Mouse (Mus musculus) forebrain, embryonic 14.5 days (tissue): ENCODE measurements at regions not wholly inside any gene's neighbourhood (a gene's known extent, or its start where the extent isn't known, plus 50 kb on each side); places are given as distances from the start of the nearest gene placed in this dataset.
A peak's percentile ranks its signal among the peaks of the same experiment; 100 is the strongest.
"Not testable (repeated sequence)": the region's sequence is repeated elsewhere in the genome, so short reads cannot be mapped to it uniquely, and the experiment has no call there.

Source experiments
- ATAC-seq: fragments of 200-750 bp; cut with Nextera tagmentation; 2 replicates; pipeline ENCODE4 v1.8.0; 2017; ENCODE audit warnings: mild to moderate bottlenecking, moderate library complexity
- DNase-seq: peaks from one replicate; pipeline ENCODE4 v3.0.0-alpha.2; 2015; ENCODE audit warnings: low spot score
- H3K27ac ChIP-seq: fragments of 300-500 bp; sonication (generic); 2 replicates; pipeline ENCODE4 v1.5.1; 2014; ENCODE audit warnings: low read depth, mild to moderate bottlenecking, control low read depth, low read length, moderate library complexity
- H3K27me3 ChIP-seq: fragments of 300-500 bp; sonication (generic); replicated peaks from 2 replicates; pipeline ENCODE4 v1.6.1; 2014; ENCODE audit warnings: low read length, control low read depth, mixed read lengths; ENCODE audit not compliant: control insufficient read depth, insufficient read depth
- H3K36me3 ChIP-seq: fragments of 300-500 bp; sonication (generic); 2 replicates; pipeline ENCODE4 v1.6.1; 2014; ENCODE audit warnings: low read length, control low read depth; ENCODE audit not compliant: control insufficient read depth, insufficient read depth
- H3K4me1 ChIP-seq: fragments of 300-500 bp; sonication (generic); 2 replicates; pipeline ENCODE4 v1.6.1; 2014; ENCODE audit warnings: antibody characterized with exemption, low read length, control low read depth; ENCODE audit not compliant: control insufficient read depth, insufficient read depth
- H3K4me2 ChIP-seq: fragments of 300-500 bp; sonication (generic); 2 replicates; pipeline ENCODE4 v1.6.1; 2014; ENCODE audit warnings: mild to moderate bottlenecking, control low read depth, low read length
- H3K4me3 ChIP-seq: fragments of 300-500 bp; sonication (generic); 2 replicates; pipeline ENCODE4 v1.5.1; 2014; ENCODE audit warnings: low read depth, low read length, control low read depth
- H3K9ac ChIP-seq: fragments of 300-500 bp; sonication (generic); 2 replicates; pipeline ENCODE4 v1.6.1; 2014; ENCODE audit warnings: mild to moderate bottlenecking, low read length, control low read depth, moderate library complexity
- H3K9me3 ChIP-seq: fragments of 300-500 bp; sonication (generic); replicated peaks from 2 replicates; pipeline ENCODE4 v1.6.1; 2016; ENCODE audit warnings: low read length, control low read depth, mixed read lengths; ENCODE audit not compliant: control insufficient read depth
- WGBS: fragments of 180-500 bp; shearing (Covaris S2); extraction: QIAGEN DNeasy Blood & Tissue Kit; methylation state at CpG from one replicate; pipeline ENCODE4 v1.1.7; 2014; 5-methylcytosine and 5-hydroxymethylcytosine counted together

GRCm38 (mm10) chr9:48059549-48060165 is 102.2 kb upstream of the Nxpe4 start:
- no peak overlapping the region for H3K9ac ChIP-seq
- ATAC-seq, result no peak
- no peak overlapping the region for H3K4me2 ChIP-seq
- no peaks in the 10 kb centered on the region for H3K36me3 ChIP-seq
- H3K27ac ChIP-seq, result no peak overlapping the region
- 96% methylated on average over 10 of the region's 10 CpGs for WGBS
- peaks cover 6% of the 10 kb centered on the region for H3K4me1 ChIP-seq
- H3K9me3 ChIP-seq, result no peaks in the 10 kb centered on the region
- no peak for DNase-seq
- H3K4me3 ChIP-seq, result no peak overlapping the region
- no peaks in the 10 kb centered on the region for H3K27me3 ChIP-seq

GRCm38 (mm10) chr9:48060996-48061395 is 100.8 kb upstream of the Nxpe4 start:
- no peaks in the 10 kb centered on the region for H3K36me3 ChIP-seq
- H3K9me3 ChIP-seq, result no peaks in the 10 kb centered on the region
- DNase-seq, result no peak
- no peaks in the 10 kb centered on the region for H3K27me3 ChIP-seq
- ATAC-seq, result no peak
- no peak overlapping the region for H3K9ac ChIP-seq
- H3K4me1 ChIP-seq, result peaks cover 6% of the 10 kb centered on the region
- no peak overlapping the region for H3K4me2 ChIP-seq
- WGBS, result 92% methylated on average over 4 of the region's 4 CpGs
- no peak overlapping the region for H3K4me3 ChIP-seq
- H3K27ac ChIP-seq, result no peak overlapping the region

DNA sequence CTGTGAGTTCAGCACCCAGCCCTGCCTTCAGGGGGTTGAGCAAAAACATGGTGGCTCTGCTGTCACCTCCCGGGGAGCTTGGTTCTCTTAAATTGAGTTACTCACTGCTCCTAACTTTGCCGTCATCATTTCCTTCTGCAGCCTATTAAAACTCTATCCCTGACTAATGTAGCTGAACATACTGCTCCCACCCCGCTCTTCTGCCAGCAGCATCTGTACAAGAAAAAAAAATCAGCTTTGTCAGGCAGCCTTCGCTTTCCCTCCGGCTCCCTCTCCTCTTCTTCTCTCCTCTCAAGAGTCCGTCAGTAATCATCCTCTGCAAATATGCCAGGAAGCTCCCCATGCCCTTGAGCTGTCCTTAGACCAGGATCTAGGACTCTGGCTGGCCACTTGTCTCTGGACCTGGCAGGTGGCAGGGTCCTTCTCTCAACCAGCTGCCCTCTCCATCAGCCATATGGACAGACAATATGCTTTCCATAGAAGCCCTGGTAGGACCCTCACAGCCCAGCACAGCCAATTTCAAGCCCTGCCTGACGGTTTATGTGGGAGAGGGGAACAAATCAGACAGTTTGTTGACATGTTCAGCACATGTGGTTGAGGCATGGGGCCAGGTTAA is 95.0 kb upstream of the Nxpe4 start:
- Histone ChIP-seq H3K4me2 (no peak overlapping the region), H3K4me3 (no peak overlapping the region), H3K9ac (no peak overlapping the region), H3K9me3 (no peaks in the 10 kb centered on the region), H3K36me3 (no peaks in the 10 kb centered on the region), H3K4me1 (no peaks in the 10 kb centered on the region), H3K27ac (no peak overlapping the region; the same call in 1 of the 2 replicates), H3K27me3 (no peaks in the 10 kb centered on the region)
- no peak for DNase-seq
- ATAC-seq, result no peak
- WGBS, result 85% methylated on average over 7 of the region's 7 CpGs

DNA sequence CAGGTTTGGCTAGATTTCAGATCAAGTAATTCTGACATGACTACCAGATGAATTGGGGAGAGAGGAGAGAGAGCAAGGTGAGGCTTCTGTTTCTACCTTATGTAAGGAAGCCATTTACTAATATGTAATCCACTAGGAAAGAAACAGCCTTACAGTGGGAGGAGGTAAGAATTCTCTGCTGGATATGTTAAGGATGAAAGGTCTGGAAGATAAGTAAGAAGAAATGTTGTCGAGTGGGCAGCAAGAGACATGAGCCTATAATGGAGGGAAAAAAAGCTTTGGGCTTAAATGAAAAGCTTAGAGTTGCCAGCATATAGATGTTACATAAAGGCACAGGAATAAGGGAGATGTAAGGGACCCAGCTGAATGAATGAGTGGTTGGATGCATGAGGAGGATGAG is 89.2 kb upstream of the Nxpe4 start:
- DNase-seq, result no peak
- 77% methylated on average over 1 of the region's 1 CpGs for WGBS
- H3K27me3 ChIP-seq, result no peaks in the 10 kb centered on the region
- no peak overlapping the region for H3K27ac ChIP-seq
- no peak overlapping the region for H3K4me3 ChIP-seq
- H3K36me3 ChIP-seq, result no peaks in the 10 kb centered on the region
- H3K9ac ChIP-seq, result no peak overlapping the region
- ATAC-seq, result no peak
- H3K4me1 ChIP-seq, result no peaks in the 10 kb centered on the region
- H3K9me3 ChIP-seq, result no peaks in the 10 kb centered on the region
- H3K4me2 ChIP-seq, result no peak overlapping the region

GRCm38 (mm10) chr9:48073096-48073495 is 88.7 kb upstream of the Nxpe4 start:
- no peaks in the 10 kb centered on the region for H3K27me3 ChIP-seq
- no peak overlapping the region for H3K27ac ChIP-seq
- no peaks in the 10 kb centered on the region for H3K9me3 ChIP-seq
- no peaks in the 10 kb centered on the region for H3K4me1 ChIP-seq
- DNase-seq (no peak), ATAC-seq (no peak)
- no peak overlapping the region for H3K4me3 ChIP-seq
- 80% methylated on average over 2 of the region's 2 CpGs for WGBS
- no peak overlapping the region for H3K9ac ChIP-seq
- H3K4me2 ChIP-seq, result no peak overlapping the region
- no peaks in the 10 kb centered on the region for H3K36me3 ChIP-seq

GRCm38 (mm10) chr9:48075661-48076240 is 86.1 kb upstream of the Nxpe4 start:
- no peak overlapping the region for H3K4me2 ChIP-seq
- H3K27me3 ChIP-seq, result no peaks in the 10 kb centered on the region
- no peak overlapping the region for H3K4me3 ChIP-seq
- ATAC-seq, result no peak
- H3K9ac ChIP-seq, result no peak overlapping the region
- WGBS, result 56% methylated on average over 5 of the region's 5 CpGs
- DNase-seq, result peak; percentile 44
- no peaks in the 10 kb centered on the region for H3K36me3 ChIP-seq
- H3K27ac ChIP-seq, result no peak overlapping the region
- no peaks in the 10 kb centered on the region for H3K4me1 ChIP-seq
- no peaks in the 10 kb centered on the region for H3K9me3 ChIP-seq

GRCm38 (mm10) chr9:48082461-48082860 is 79.4 kb upstream of the Nxpe4 start:
- no peaks in the 10 kb centered on the region for H3K27me3 ChIP-seq
- no peaks in the 10 kb centered on the region for H3K9me3 ChIP-seq
- no peak overlapping the region for H3K27ac ChIP-seq
- peaks cover 9% of the 10 kb centered on the region for H3K4me1 ChIP-seq
- no peaks in the 10 kb centered on the region for H3K36me3 ChIP-seq
- H3K4me3 ChIP-seq, result no peak overlapping the region
- WGBS, result 6% methylated on average over 6 of the region's 6 CpGs
- peak overlapping the region; percentile 2; the same call in 1 of the 2 replicates for H3K4me2 ChIP-seq
- no peak overlapping the region; the same call in 1 of the 2 replicates for H3K9ac ChIP-seq
- ATAC-seq (peak; percentile 48; the same call in 1 of the 2 replicates), DNase-seq (no peak)

DNA sequence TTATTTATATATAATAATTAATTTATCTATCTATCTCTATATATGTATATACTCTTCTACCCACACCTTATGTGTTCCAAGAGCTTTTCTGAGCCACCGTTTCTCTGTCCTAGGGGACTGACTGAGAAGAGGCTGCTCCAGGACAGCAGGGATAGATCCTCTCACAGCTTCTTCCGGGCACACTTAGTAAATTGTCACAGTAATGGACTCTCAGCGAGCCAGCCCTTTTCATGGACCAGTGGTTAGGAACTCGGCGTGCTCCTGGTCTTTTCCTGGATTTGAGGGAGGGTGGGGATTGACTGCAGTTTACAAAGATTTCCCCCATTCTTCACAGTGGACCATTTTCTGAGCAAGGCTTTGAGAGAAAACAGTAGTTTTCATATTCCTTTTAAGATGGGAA is 77.6 kb upstream of the Nxpe4 start:
- H3K27me3 ChIP-seq, DNase-seq, H3K9me3 ChIP-seq, H3K4me2 ChIP-seq, H3K36me3 ChIP-seq, H3K9ac ChIP-seq, ATAC-seq, H3K4me3 ChIP-seq, H3K27ac ChIP-seq, H3K4me1 ChIP-seq: not testable (repeated sequence)
- WGBS, result 54% methylated on average over 5 of the region's 5 CpGs

DNA sequence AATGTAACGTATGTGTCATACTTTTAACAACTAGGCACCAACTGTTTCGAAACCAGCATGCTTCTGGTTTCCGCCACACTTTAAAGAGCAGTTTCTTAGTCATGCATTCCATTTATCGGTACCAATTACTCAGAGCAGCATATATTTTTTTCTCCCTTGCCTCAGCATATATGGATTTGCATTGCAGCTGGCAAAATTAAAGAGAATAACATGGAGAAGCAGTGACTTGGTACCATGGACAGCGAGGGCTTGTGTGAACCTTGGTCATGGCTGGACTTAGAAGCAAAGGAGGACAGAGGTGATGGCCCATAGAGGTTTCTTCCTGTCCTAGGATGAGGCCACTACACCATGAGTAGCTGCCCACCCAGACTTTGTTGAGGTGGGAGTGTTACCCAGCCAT is 72.2 kb upstream of the Nxpe4 start:
- H3K9ac ChIP-seq, result no peak overlapping the region
- no peaks in the 10 kb centered on the region for H3K36me3 ChIP-seq
- DNase-seq, result no peak
- no peak overlapping the region for H3K4me3 ChIP-seq
- no peak overlapping the region for H3K27ac ChIP-seq
- H3K4me2 ChIP-seq, result no peak overlapping the region
- no peaks in the 10 kb centered on the region for H3K9me3 ChIP-seq
- no peaks in the 10 kb centered on the region for H3K4me1 ChIP-seq
- ATAC-seq, result no peak
- no peaks in the 10 kb centered on the region for H3K27me3 ChIP-seq
- WGBS, result 95% methylated on average over 5 of the region's 5 CpGs
